Mouse (Mus musculus): ENCODE data around the gene 4430402I18Rik.

4430402I18Rik gene

GRCm38 (mm10) chr19:28889251-28889650, 78.3 kb downstream of the 4430402I18Rik start:
- no peak for TF ChIP-seq GATA4 (IDR thresholded peaks at IDR 0.05; ENCODE audit: insufficient replicate concordance, low read length)

DNA sequence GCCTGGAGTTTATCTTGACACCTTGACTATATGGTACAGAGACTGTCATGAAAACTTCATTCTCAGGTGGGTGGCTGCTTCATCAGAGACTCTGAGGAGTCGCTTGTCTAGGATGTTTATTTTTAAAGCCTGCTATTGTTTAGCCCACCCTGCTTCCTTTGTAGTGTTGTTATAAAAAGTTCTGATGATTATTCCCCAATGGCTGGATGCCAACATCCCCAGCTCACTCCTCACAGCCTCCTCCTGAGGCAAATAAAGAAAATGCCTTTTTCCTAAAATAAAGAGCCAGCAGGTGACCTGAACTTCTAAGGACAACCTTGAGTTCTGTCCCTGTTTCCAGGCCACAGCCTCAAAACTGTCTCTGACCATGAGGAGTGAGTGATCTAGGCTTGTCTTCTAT, 79.1 kb downstream of the 4430402I18Rik start:
- TF ChIP-seq GATA4 (IDR thresholded peaks at IDR 0.05; ENCODE audit: insufficient replicate concordance, low read length) = no peak

DNA sequence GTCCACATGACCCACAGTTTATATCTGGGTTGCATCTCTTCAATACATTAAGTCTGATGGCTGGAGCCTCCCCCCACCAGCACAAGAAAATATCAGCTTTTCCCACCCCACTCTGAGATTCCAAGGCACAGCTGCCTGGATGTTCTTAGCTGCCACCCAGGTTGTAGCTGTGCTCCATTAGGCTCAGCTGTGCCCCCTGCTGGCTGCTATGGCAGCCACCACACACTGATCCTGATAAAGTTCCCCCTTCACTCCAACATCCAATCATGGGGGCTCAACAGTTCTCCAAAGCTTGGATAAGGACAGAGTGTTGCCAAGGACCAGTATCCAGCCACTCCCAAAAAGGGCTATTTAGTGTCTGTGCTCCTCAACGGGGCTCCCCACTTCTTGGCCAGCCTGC, 84.5 kb downstream of the 4430402I18Rik start:
- no peak for TF ChIP-seq GATA4 (IDR thresholded peaks at IDR 0.05; ENCODE audit: insufficient replicate concordance, low read length)

GRCm38 (mm10) chr19:28879476-28879875, 88.1 kb downstream of the 4430402I18Rik start:
- no peak for TF ChIP-seq GATA4 (IDR thresholded peaks at IDR 0.05; ENCODE audit: insufficient replicate concordance, low read length)

DNA sequence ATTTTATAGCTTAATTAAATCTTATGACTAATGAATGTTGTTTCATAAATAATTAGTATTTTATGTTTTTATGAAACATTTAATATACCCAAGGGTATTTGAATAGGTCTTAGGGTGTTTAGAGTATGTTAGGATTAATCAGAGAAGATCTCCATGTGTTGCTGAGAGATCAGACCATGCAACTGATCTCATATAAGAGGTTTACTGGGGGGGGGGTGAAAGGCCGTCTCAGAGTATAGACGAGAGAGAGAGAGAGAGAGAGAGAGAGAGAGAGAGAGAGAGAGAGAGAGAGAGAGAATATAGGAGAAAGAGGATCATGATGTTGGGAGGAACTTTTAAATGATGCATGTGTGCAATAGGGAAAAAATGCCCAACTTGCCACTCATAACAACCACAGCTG, 97.2 kb downstream of the 4430402I18Rik start:
- no peak for TF ChIP-seq GATA4 (IDR thresholded peaks at IDR 0.05; ENCODE audit: insufficient replicate concordance, low read length)

DNA sequence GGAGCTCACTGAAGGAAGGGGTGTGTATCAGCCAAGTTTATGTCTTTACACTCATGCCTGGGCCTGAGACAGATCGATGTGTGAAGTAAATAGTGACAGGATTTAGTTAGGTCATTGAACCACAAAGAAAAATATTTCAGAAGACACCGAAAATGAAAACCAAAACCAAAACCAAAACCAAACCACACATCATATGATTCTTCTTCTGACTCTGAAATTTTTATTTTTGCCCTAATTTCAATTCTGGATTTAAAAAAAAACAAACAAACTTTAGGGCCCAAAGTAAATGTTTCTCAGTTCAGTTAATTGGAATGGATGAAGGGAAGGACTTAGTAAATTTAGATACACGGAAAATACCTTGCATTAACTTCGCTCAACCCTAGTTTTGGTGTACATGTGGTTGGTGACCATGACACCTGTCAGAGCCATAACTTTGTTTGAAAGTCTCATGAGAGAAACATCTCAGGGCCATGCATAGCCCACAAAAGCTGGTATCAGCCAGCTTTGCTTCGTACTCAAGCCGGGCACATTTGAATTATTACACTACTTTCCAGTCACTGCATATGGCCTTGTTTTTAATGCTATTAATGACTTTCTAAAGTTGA, 98.2 kb downstream of the 4430402I18Rik start:
- TF ChIP-seq GATA4 (IDR thresholded peaks at IDR 0.05; ENCODE audit: insufficient replicate concordance, low read length) = no peak

GRCm38 (mm10) chr19:28865501-28865900, 102.1 kb downstream of the 4430402I18Rik start:
- TF ChIP-seq GATA4 (IDR thresholded peaks at IDR 0.05; ENCODE audit: insufficient replicate concordance, low read length) = no peak

DNA sequence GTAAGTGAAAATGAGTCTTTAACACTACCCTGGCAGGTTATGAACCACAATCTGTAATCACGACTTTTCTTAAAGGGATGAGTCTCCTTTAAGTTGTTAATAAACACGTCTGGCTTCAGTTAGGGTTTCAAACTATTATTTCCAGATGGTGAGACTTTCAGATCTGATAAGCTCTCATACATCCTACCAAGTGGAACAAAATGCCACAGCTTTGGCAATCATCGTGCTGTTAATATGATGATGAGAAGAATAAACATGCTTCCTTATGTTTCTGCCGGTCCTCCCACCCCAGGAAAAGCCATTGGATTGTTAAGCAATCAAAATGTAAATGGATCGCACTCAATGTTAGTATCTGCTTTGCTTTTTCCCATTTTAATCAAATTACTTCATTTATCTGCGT, 102.6 kb downstream of the 4430402I18Rik start:
- TF ChIP-seq GATA4 (IDR thresholded peaks at IDR 0.05; ENCODE audit: insufficient replicate concordance, low read length) = no peak

DNA sequence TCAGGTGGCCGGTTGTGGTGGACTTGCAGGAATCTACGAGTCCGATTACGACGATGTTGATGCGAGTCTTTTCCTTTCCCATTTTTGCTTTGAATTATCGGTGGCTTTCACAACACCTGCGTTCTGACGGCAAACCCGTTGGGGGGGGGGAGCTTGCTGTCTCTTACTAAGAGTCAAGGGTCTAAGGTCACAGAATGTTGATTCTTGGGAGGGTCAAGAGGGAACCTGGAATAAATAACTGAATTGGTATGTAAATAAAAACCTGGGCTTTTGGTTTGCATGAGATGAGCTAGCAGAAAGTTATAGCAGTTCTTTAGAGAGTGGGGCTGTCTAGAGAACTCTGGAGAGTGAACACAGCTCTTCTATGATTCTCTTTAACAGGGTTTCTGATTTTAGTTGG, 104.0 kb downstream of the 4430402I18Rik start:
- TF ChIP-seq GATA4 (IDR thresholded peaks at IDR 0.05; ENCODE audit: insufficient replicate concordance, low read length) = no peak

- no peak for TF ChIP-seq GATA4 (IDR thresholded peaks at IDR 0.05; ENCODE audit: insufficient replicate concordance, low read length)
Observed at GRCm38 (mm10) chr19:28860246-28860645, 107.4 kb downstream of the 4430402I18Rik start.

GRCm38 (mm10) chr19:28854831-28855230, 112.8 kb downstream of the 4430402I18Rik start:
- no peak for TF ChIP-seq GATA4 (IDR thresholded peaks at IDR 0.05; ENCODE audit: insufficient replicate concordance, low read length)

GRCm38 (mm10) chr19:28852001-28852400, 115.6 kb downstream of the 4430402I18Rik start:
- TF ChIP-seq GATA4 (IDR thresholded peaks at IDR 0.05; ENCODE audit: insufficient replicate concordance, low read length) = no peak

- TF ChIP-seq GATA4 (IDR thresholded peaks at IDR 0.05; ENCODE audit: insufficient replicate concordance, low read length) = no peak
Observed at GRCm38 (mm10) chr19:28850510-28850909, 117.1 kb downstream of the 4430402I18Rik start.

DNA sequence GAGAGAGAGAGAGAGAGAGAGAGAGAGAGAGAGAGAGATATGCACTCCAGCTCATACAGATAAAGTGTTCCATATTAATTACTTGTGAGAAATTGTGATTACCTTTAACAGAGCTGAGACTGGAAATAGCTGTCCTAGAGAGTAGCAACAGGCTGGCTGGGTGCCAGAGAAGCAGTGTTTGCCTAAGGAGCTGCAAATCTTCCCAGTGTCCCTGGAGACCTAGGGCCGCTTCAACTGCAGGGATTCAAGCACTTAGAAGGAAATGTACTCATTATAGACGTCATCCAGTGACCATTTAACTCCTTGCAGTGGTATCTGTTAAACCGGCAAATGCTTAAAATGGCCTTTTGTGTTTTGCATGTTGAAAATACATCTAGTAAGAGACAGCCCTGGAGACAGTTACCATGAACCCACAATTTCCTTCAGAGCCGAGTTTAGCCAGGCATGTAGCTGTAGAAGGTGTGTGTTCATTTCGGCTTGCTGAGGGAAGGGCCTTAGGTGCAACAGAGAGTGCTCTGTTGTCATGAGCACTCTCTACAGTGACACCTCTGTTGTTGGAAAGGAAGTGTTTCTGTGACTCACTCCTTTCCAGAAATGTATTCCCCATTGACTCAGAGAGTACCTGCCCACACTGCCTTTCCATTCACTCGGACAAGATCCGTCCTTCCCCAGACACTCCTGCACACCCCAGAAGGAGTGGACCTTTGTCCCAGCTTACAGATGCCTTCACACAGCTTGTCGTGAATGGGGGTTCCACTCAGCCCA, 122.5 kb downstream of the 4430402I18Rik start:
- TF ChIP-seq GATA4 (IDR thresholded peaks at IDR 0.05; ENCODE audit: insufficient replicate concordance, low read length) = no peak
